Comparison of ENCODE assay signal across 8 mouse cellular contexts in genomic region chr2:154427853-154428360, GRCm38 (mm10). TPM values are rescaled to one million over a fixed set of nuclear protein-coding genes. Genes with fewer than 3 reads are reported as not detected.
DNase-seq lines count a peak whose midpoint lies in the region; ATAC-seq and TF ChIP-seq lines count a peak whose summit lies in the region.

No protein-coding gene starts in this region.

- H3K4me3 ChIP-seq in ES-Bruce4 (ENCODE audit: low read depth, low read length) = no peak overlapping the region
- H3K4me3 ChIP-seq in hindbrain, embryonic 14.5 days (replicated peaks; ENCODE audit: low read length) = 0 out of 2 replicates have a peak overlapping the region, but pooled peaks have one; percentile 4
- H3K4me3 ChIP-seq in liver, embryonic 12.5 days = no peak overlapping the region
- H3K4me3 ChIP-seq in neural tube, embryonic 14.5 days (ENCODE audit: low read depth, low read length) = no peak overlapping the region

- no peak for TF ChIP-seq CTCF in ES-Bruce4 (IDR thresholded peaks at IDR 0.05; ENCODE audit: low read depth, low read length)

- peaks cover 7% of the 10 kb centered on the region for H3K4me1 ChIP-seq in ES-Bruce4 (ENCODE audit: control insufficient read depth, insufficient read depth, low read length)
- peaks cover 27% of the 10 kb centered on the region for H3K4me1 ChIP-seq in hindbrain, embryonic 14.5 days (replicated peaks; ENCODE audit: control insufficient read depth, insufficient read depth, low read length)
- 0 out of 2 replicates have a peak, but pooled peaks cover 20% of the 10 kb centered on the region for H3K4me1 ChIP-seq in liver, embryonic 12.5 days
- H3K4me1 ChIP-seq in neural tube, embryonic 14.5 days (ENCODE audit: control insufficient read depth, insufficient read depth, low read length) = peaks cover 10% of the 10 kb centered on the region

- no peak for TF ChIP-seq POLR2A in ES-Bruce4 (IDR thresholded peaks at IDR 0.05; ENCODE audit: insufficient read depth, low read length)

- H3K9ac ChIP-seq in ES-Bruce4 (ENCODE audit: low read depth, poor library complexity, severe bottlenecking) = 0 out of 2 replicates have a peak overlapping the region, but pooled peaks have one; percentile 19
- peak overlapping the region; percentile 18; the same call in 1 of the 2 replicates for H3K9ac ChIP-seq in hindbrain, embryonic 14.5 days
- H3K9ac ChIP-seq in liver, embryonic 12.5 days = no peak overlapping the region
- peak overlapping the region; percentile 37 for H3K9ac ChIP-seq in neural tube, embryonic 14.5 days (replicated peaks; ENCODE audit: low read depth, low read length)

- H3K4me2 ChIP-seq in hindbrain, embryonic 14.5 days (replicated peaks) = peak overlapping the region; percentile 30
- H3K4me2 ChIP-seq in liver, embryonic 12.5 days = peak overlapping the region; percentile 14; the same call in 1 of the 2 replicates
- peak overlapping the region; percentile 18; the same call in 1 of the 2 replicates for H3K4me2 ChIP-seq in neural tube, embryonic 14.5 days (ENCODE audit: low read depth, low read length)

- DNase-seq in adrenal gland, postnatal 14 days = peak; percentile 36
- no peak for DNase-seq in adrenal gland, postnatal 4 days (ENCODE audit: low spot score in 2 of 2)
- peak; percentile 34 for DNase-seq in hindbrain, embryonic 14.5 days (ENCODE audit: low spot score)
- DNase-seq in layer of hippocampus, postnatal 25 days (ENCODE audit: extremely low spot score in 1 of 2, low spot score in 1 of 2) = no peak
- DNase-seq in thymus, adult 18-20 months = no peak

- TF ChIP-seq EP300 in ES-Bruce4 (IDR thresholded peaks at IDR 0.05; ENCODE audit: insufficient read depth, low read depth, low read length) = peak; percentile 100

- H3K27ac ChIP-seq in ES-Bruce4 (ENCODE audit: insufficient read depth, low read length) = peak overlapping the region; percentile 97
- peak overlapping the region; percentile 83 for H3K27ac ChIP-seq in hindbrain, embryonic 14.5 days
- H3K27ac ChIP-seq in liver, embryonic 12.5 days = no peak overlapping the region
- peak overlapping the region; percentile 71 for H3K27ac ChIP-seq in neural tube, embryonic 14.5 days (ENCODE audit: low read depth, low read length)

- H3K27me3 ChIP-seq in ES-Bruce4 (ENCODE audit: control insufficient read depth, insufficient read depth, low read length, poor library complexity, severe bottlenecking) = no peaks in the 10 kb centered on the region
- H3K27me3 ChIP-seq in hindbrain, embryonic 14.5 days (ENCODE audit: control insufficient read depth, insufficient read depth, low read length) = no peaks in the 10 kb centered on the region
- peaks cover 38% of the 10 kb centered on the region for H3K27me3 ChIP-seq in liver, embryonic 12.5 days (replicated peaks)
- H3K27me3 ChIP-seq in neural tube, embryonic 14.5 days (ENCODE audit: control insufficient read depth, insufficient read depth, low read length) = no peaks in the 10 kb centered on the region

- no peaks in the 10 kb centered on the region for H3K9me3 ChIP-seq in ES-Bruce4 (replicated peaks; ENCODE audit: control insufficient read depth, insufficient read depth, low read length, poor library complexity, severe bottlenecking)
- H3K9me3 ChIP-seq in hindbrain, embryonic 14.5 days (ENCODE audit: control insufficient read depth, low read length) = no peaks in the 10 kb centered on the region
- 0 out of 2 replicates have a peak, but pooled peaks cover 3% of the 10 kb centered on the region for H3K9me3 ChIP-seq in liver, embryonic 12.5 days (replicated peaks)
- H3K9me3 ChIP-seq in neural tube, embryonic 14.5 days (ENCODE audit: control insufficient read depth, low read length) = no peaks in the 10 kb centered on the region

- no peaks in the 10 kb centered on the region for H3K36me3 ChIP-seq in ES-Bruce4 (ENCODE audit: control insufficient read depth, insufficient read depth, low read length, poor library complexity, severe bottlenecking)
- H3K36me3 ChIP-seq in hindbrain, embryonic 14.5 days (replicated peaks; ENCODE audit: control insufficient read depth, insufficient read depth) = no peaks in the 10 kb centered on the region
- H3K36me3 ChIP-seq in liver, embryonic 12.5 days = no peaks in the 10 kb centered on the region
- no peaks in the 10 kb centered on the region for H3K36me3 ChIP-seq in neural tube, embryonic 14.5 days (ENCODE audit: control insufficient read depth, insufficient read depth, low read length)

- ATAC-seq in hindbrain, embryonic 14.5 days (ENCODE audit: low FRiP score) = peak; percentile 46; the same call in 1 of the 2 replicates
- no peak for ATAC-seq in liver, embryonic 12.5 days
- ATAC-seq in neural tube, embryonic 14.5 days (ENCODE audit: low read depth) = no peak

- 15% methylated on average over 17 of the region's 17 CpGs for WGBS in hindbrain, embryonic 14.5 days
- WGBS in liver, embryonic 12.5 days (ENCODE audit: insufficient replicate concordance) = 49% methylated on average over 17 of the region's 17 CpGs
- 13% methylated on average over 17 of the region's 17 CpGs for WGBS in neural tube, embryonic 14.5 days

RNA-seq across cellular contexts. Expression of gene Cbfa2t2, which starts 8.4 kb away (rescaled TPM):
- 36.1 and 42.5 TPM in 2 replicates for total RNA-seq in adrenal gland, postnatal 14 days (2021)
- total RNA-seq in adrenal gland, postnatal 4 days (2021) = 10 to 100 TPM; 45.8 to 60.4 TPM
- 79.9 and 89.5 TPM in 2 replicates for polyA plus RNA-seq in ES-Bruce4 (2011; ENCODE audit: insufficient read depth, insufficient read length, low read depth, missing spikeins)
- 44.6 and 48.0 TPM in 2 replicates for polyA plus RNA-seq in hindbrain, embryonic 14.5 days (2014; fragmentation: Nextera tagmentation; extraction: Ambion mirVana)
- polyA plus RNA-seq in liver, embryonic 12.5 days (2016; fragmentation: Nextera tagmentation; extraction: Ambion mirVana) = 13.8 and 15.1 TPM in 2 replicates
- 48.8 and 51.2 TPM in 2 replicates for polyA plus RNA-seq in neural tube, embryonic 14.5 days (2014; fragmentation: Nextera tagmentation; extraction: Ambion mirVana)
- 10 to 100 TPM; 46.4 to 51.4 TPM for total RNA-seq in layer of hippocampus, postnatal 25 days (2021)

RNA-seq across cellular contexts. Expression of gene Snta1, which starts 20.0 kb away (rescaled TPM):
- 27.7 and 32.3 TPM in 2 replicates for total RNA-seq in adrenal gland, postnatal 14 days (2021)
- 10 to 100 TPM; 29.2 to 30.1 TPM for total RNA-seq in adrenal gland, postnatal 4 days (2021)
- polyA plus RNA-seq in ES-Bruce4 (2011; ENCODE audit: insufficient read depth, insufficient read length, low read depth, missing spikeins) = 11.7 and 13.5 TPM in 2 replicates
- 7.0 and 7.1 TPM in 2 replicates for polyA plus RNA-seq in hindbrain, embryonic 14.5 days (2014; fragmentation: Nextera tagmentation; extraction: Ambion mirVana)
- 1.5 and 1.6 TPM in 2 replicates for polyA plus RNA-seq in liver, embryonic 12.5 days (2016; fragmentation: Nextera tagmentation; extraction: Ambion mirVana)
- 4.4 and 5.1 TPM in 2 replicates for polyA plus RNA-seq in neural tube, embryonic 14.5 days (2014; fragmentation: Nextera tagmentation; extraction: Ambion mirVana)
- total RNA-seq in layer of hippocampus, postnatal 25 days (2021) = 10 to 100 TPM; 39.1 to 44.3 TPM

RNA-seq across cellular contexts. Expression of gene Cdk5rap1, which starts 55.1 kb away (rescaled TPM):
- total RNA-seq in adrenal gland, postnatal 14 days (2021) = 14.2 and 15.7 TPM in 2 replicates
- total RNA-seq in adrenal gland, postnatal 4 days (2021) = 10 to 100 TPM; 15.9 to 17.9 TPM
- polyA plus RNA-seq in ES-Bruce4 (2011; ENCODE audit: insufficient read depth, insufficient read length, low read depth, missing spikeins) = 23.8 and 27.1 TPM in 2 replicates
- 14.2 and 20.3 TPM in 2 replicates for polyA plus RNA-seq in hindbrain, embryonic 14.5 days (2014; fragmentation: Nextera tagmentation; extraction: Ambion mirVana)
- 16.6 and 16.8 TPM in 2 replicates for polyA plus RNA-seq in liver, embryonic 12.5 days (2016; fragmentation: Nextera tagmentation; extraction: Ambion mirVana)
- 7.1 and 10.5 TPM in 2 replicates for polyA plus RNA-seq in neural tube, embryonic 14.5 days (2014; fragmentation: Nextera tagmentation; extraction: Ambion mirVana)
- total RNA-seq in layer of hippocampus, postnatal 25 days (2021) = 10 to 100 TPM; 17.7 to 18.7 TPM

Comparison
In these comparisons a context has a peak if more than half of its experiments do, and no peak if none do; other contexts are left out.
1. DNase-seq: peak in adrenal gland, postnatal 14 days (single experiment) and hindbrain, embryonic 14.5 days (single experiment); none in adrenal gland, postnatal 4 days (0 of 2), layer of hippocampus, postnatal 25 days (0 of 2) and thymus, adult 18-20 months (0 of 2).
2. Peak in every context shown above with its lines, with median percentiles within 50 percentile points of each other: H3K4me2 ChIP-seq.